Mouse (Mus musculus) limb, embryonic 14.5 days (tissue): ENCODE results near the gene Coq8b. TPM values are rescaled to one million over a fixed set of nuclear protein-coding genes. Genes with fewer than 3 reads are reported as not detected.

ENCODE experiments used
- ATAC-seq: fragments of 200-750 bp; cut with Nextera tagmentation; 2 replicates; pipeline ENCODE4 v1.8.0; 2017; ENCODE audit warnings: low read depth, moderate number of reproducible peaks, moderate TSS enrichment; ENCODE audit not compliant: low FRiP score
- DNase-seq: peaks from one replicate; pipeline ENCODE4 v3.0.0-alpha.2; 2015; ENCODE audit warnings: low spot score
- H3K27ac ChIP-seq: fragments of 300-500 bp; sonication (generic); replicated peaks from 2 replicates; pipeline ENCODE4 v1.5.1; 2014; ENCODE audit warnings: low read depth, mild to moderate bottlenecking, low read length, moderate library complexity, mixed read lengths
- H3K27me3 ChIP-seq: fragments of 300-500 bp; sonication (generic); 2 replicates; pipeline ENCODE4 v1.6.1; 2014; ENCODE audit warnings: low read length, mixed read lengths; ENCODE audit not compliant: control insufficient read depth, insufficient read depth
- H3K36me3 ChIP-seq: fragments of 300-500 bp; sonication (generic); 2 replicates; pipeline ENCODE4 v1.6.1; 2014; ENCODE audit warnings: mild to moderate bottlenecking, low read length, moderate library complexity, mixed read lengths; ENCODE audit not compliant: control insufficient read depth, insufficient read depth
- H3K4me1 ChIP-seq: fragments of 300-500 bp; sonication (generic); 2 replicates; pipeline ENCODE4 v1.6.1; 2014; ENCODE audit warnings: antibody characterized with exemption, low read length, mixed read lengths; ENCODE audit not compliant: control insufficient read depth, insufficient read depth
- H3K4me2 ChIP-seq: fragments of 300-500 bp; sonication (generic); replicated peaks from 2 replicates; pipeline ENCODE4 v1.6.1; 2014; ENCODE audit warnings: low read depth, mild to moderate bottlenecking, low read length, moderate library complexity; ENCODE audit not compliant: severe bottlenecking
- H3K4me3 ChIP-seq: fragments of 300-500 bp; sonication (generic); replicated peaks from 2 replicates; pipeline ENCODE4 v1.5.1; 2014; ENCODE audit warnings: low read length
- H3K9ac ChIP-seq: fragments of 300-500 bp; sonication (generic); 2 replicates; pipeline ENCODE4 v1.6.1; 2014; ENCODE audit warnings: mild to moderate bottlenecking, low read depth, low read length, moderate library complexity; ENCODE audit not compliant: severe bottlenecking
- H3K9me3 ChIP-seq: fragments of 300-500 bp; sonication (generic); 2 replicates; pipeline ENCODE4 v1.6.1; 2016; ENCODE audit warnings: low read length; ENCODE audit not compliant: control insufficient read depth
- POLR2A ChIP-seq: fragments of 200-500 bp; IDR thresholded peaks from 2 replicates; pipeline ENCODE4 v1.8.0; 2012; ENCODE audit warnings: inconsistent platforms, mild to moderate bottlenecking, moderate library complexity, borderline replicate concordance; ENCODE audit not compliant: insufficient read depth, insufficient read length; ENCODE audit errors: extremely low read depth
- WGBS: fragments of 180-500 bp; shearing (Covaris S2); extraction: QIAGEN DNeasy Blood & Tissue Kit; methylation state at CpG from one replicate; pipeline ENCODE4 v1.1.7; 2014; 5-methylcytosine and 5-hydroxymethylcytosine counted together
- polyA plus RNA-seq, 2 experiments: library from polyadenylated mRNA; depleted of rRNA in 1 of 2; stranded (reverse) in 1 of 2; unstranded in 1 of 2; fragments of >200 nt; fragmentation: Nextera tagmentation in 1 of 2; extraction: Ambion mirVana in 1 of 2; gene quantifications; 2 replicates each; pipeline versions ENCODE4 v1.2.1 to v1.2.3; 2012 to 2014

The Coq8b gene
- polyA plus RNA-seq, 2 experiments, result 16.5 to 43.4 TPM

DNA sequence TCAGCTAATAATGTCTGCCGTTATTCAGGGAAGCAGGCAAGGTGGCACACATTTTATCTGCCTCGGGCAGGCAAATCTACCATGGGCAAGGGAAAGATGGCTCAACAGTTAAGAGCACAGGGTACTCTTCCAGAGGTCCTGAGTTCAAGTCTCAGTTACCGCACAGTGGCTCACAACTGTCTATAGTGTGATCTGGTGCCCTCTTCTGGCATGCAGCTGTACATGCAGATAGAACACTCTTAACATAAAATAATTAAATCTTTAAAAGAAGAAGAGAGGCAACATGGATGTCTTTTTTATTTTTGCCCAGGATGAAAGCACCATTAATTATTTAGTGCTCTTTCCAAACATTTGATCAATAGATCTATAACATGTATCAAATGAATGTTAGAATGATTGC, 44.4 kb downstream of the Coq8b start:
- H3K4me2 ChIP-seq, result no peak overlapping the region
- no peak overlapping the region for H3K4me3 ChIP-seq
- peaks cover 86% of the 10 kb centered on the region for H3K36me3 ChIP-seq
- ATAC-seq (no peak), DNase-seq (no peak)
- H3K27me3 ChIP-seq, result no peaks in the 10 kb centered on the region
- no peak overlapping the region for H3K27ac ChIP-seq
- H3K9me3 ChIP-seq, result no peaks in the 10 kb centered on the region
- H3K9ac ChIP-seq, result no peak overlapping the region
- H3K4me1 ChIP-seq, result no peaks in the 10 kb centered on the region
- 93% methylated on average over 3 of the region's 3 CpGs for WGBS
- TF ChIP-seq POLR2A, result no peak

DNA sequence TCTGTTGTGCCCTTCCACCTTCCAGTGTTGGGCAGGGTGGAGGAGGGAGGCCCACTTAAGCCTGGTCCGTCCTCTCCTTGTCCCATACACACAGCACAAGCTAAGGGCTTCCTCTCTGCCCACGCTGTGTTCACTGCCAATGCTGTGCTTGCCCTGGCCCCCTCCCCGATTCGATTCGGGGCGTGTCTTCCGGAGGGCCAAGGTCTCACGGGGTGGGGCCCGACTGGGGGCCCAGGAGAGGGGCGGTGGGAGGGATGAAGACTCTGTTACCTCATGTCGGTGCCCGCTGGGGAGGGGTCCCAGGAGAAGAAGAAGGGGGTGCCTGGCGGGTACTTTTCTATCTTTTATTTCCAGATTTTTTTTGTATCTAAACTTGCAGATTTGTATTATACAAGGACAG, 48.9 kb downstream of the Coq8b start:
- Histone ChIP-seq H3K36me3 (peaks cover 57% of the 10 kb centered on the region), H3K4me3 (no peak overlapping the region), H3K4me2 (no peak overlapping the region), H3K27me3 (no peaks in the 10 kb centered on the region), H3K9ac (no peak overlapping the region), H3K27ac (no peak overlapping the region), H3K4me1 (peaks cover 3% of the 10 kb centered on the region; the same call in 1 of the 2 replicates), H3K9me3 (no peaks in the 10 kb centered on the region)
- WGBS, result 66% methylated on average over 13 of the region's 13 CpGs
- TF ChIP-seq POLR2A, result no peak
- ATAC-seq, result no peak
- DNase-seq, result no peak

DNA sequence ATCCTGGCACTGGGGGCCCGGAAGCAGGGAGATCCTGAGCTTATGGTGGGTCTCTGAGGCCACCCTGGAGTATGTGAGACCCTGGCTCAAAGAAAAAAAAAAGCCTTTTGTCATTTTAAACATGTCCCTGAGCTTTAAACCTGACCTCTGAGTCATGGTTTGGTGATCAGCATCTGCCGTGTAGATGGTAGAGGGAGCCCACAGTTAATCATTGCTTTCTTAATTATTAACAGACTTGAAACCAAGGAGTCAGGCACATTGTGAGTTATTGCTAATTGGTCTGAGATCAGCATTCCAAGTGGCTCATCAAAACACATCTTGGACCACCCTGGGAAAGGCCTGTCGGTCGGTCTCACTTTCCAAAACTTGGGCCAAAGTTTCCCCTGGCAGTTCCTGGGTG, 49.4 kb downstream of the Coq8b start:
- Histone ChIP-seq H3K27ac (no peak overlapping the region), H3K9me3 (no peaks in the 10 kb centered on the region), H3K4me3 (no peak overlapping the region), H3K27me3 (no peaks in the 10 kb centered on the region), H3K36me3 (peaks cover 52% of the 10 kb centered on the region), H3K4me1 (peaks cover 3% of the 10 kb centered on the region; the same call in 1 of the 2 replicates), H3K4me2 (no peak overlapping the region), H3K9ac (no peak overlapping the region)
- ATAC-seq, result no peak
- TF ChIP-seq POLR2A, result no peak
- no peak for DNase-seq
- 47% methylated on average over 4 of the region's 4 CpGs for WGBS

DNA sequence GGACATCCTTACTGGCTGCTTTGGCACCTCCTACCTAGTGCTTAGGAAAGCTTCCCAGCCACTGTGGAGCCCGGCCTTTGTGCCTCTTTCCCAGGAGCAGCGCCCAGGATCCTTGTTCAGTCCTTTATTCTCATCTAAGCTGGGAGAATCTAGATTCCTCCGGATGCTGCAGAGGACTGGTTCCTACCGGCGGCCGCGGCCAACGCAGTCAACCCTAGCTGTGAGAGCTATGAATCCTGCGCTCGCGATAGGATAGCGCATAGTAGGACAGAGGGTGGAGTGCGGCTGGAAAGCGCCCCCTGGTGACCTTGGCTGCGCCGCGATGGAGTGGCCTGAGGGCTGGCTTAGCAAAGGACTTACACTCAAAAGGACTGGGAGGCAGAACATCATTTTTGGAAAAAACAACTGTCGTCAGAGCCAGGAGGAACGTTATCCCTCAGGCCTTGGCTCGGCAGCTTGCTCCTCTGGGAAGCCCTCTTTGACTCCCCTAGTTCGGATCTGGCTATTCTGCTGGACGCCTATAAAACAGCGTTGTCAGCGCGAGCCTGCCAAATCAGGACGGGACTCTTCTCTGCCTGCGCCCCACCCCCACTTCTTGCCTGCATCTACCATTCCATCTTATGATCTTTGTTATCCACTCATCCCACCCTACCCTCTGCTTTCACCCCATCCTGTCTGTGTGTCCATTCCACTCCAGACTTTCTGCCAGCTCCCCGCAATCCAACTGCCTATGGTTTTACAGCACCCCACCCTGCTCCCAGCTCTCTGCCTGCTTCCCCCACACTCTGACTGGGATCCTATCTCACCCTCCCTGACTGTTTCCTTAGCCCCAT, 52.3 kb downstream of the Coq8b start:
- Histone ChIP-seq H3K4me3 (peak overlapping the region; percentile 2), H3K9ac (no peak overlapping the region), H3K4me2 (peak overlapping the region; percentile 24), H3K36me3 (peaks cover 24% of the 10 kb centered on the region), H3K9me3 (no peaks in the 10 kb centered on the region), H3K4me1 (peaks cover 3% of the 10 kb centered on the region; the same call in 1 of the 2 replicates), H3K27ac (no peak overlapping the region), H3K27me3 (no peaks in the 10 kb centered on the region)
- ATAC-seq, result peak; percentile 57
- peak; percentile 47 for DNase-seq
- no peak for TF ChIP-seq POLR2A
- WGBS, result under 1% methylated on average over 28 of the region's 28 CpGs

DNA sequence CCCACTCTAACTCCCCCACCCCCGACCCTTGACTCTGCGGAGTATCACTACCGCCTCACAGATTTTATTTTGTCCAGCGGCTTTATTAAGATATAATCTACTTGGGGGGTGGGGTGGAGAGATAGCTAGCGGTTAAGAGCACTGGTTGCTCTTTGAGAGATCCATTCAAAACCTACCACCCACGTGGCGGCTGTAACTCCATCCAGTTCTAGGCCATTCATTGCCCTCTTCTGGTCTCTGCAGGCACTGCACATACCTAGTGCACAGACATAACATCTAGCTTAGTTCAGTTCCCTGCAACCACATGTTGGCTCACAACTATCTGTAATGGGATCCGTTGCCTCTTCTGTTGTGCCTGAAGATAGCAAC, 52.9 kb downstream of the Coq8b start:
- H3K9me3 ChIP-seq, result no peaks in the 10 kb centered on the region
- peaks cover 19% of the 10 kb centered on the region for H3K36me3 ChIP-seq
- H3K9ac ChIP-seq, result no peak overlapping the region
- no peak overlapping the region for H3K27ac ChIP-seq
- H3K4me2 ChIP-seq, result peak overlapping the region; percentile 24
- DNase-seq (peak; percentile 81), ATAC-seq (peak; percentile 73)
- H3K4me1 ChIP-seq, result peaks cover 3% of the 10 kb centered on the region; the same call in 1 of the 2 replicates
- H3K27me3 ChIP-seq, result no peaks in the 10 kb centered on the region
- WGBS, result 7% methylated on average over 8 of the region's 8 CpGs
- TF ChIP-seq POLR2A, result no peak
- H3K4me3 ChIP-seq, result peak overlapping the region; percentile 2
